ENCODE assay signal across 17 mouse cellular contexts in the genomic region with DNA sequence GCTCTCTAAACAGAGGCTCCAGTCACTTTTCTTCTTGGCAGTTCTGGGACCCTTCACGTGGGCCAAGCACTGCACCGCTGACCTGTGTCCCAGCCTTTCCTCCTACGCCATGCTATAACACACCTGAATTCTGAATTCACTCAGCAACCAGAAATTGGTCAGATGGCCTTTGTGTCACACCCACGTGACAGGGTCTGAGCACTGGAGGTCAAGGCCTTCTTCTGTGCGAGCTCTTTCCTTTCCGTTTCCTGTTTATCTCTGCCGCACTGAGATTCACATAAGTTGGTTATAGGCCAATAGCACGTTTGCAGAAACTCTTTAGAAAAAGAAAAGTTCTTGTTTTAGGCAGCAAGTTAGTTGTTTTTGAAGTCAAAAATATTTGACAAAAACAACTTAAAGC.
"Had no signal": no experiment of that assay in that cellular context is flagged by ENCODE, and none has a peak within 500 bp of the region (broad histone marks: within the 10 kb centered on the region; RNA-seq: fewer than 3 reads in every experiment).

No protein-coding gene starts in this region.

- ATAC-seq: hindbrain, embryonic 16.5 days; inflammation-experienced regulatory T-cells, adult 6 months; intestine, postnatal 0 days had no signal

- DNase-seq: left cerebral cortex, postnatal 4 days; liver, embryonic 13.5 days; midbrain, embryonic 14.5 days; right cerebral cortex, adult 18-20 months; right cerebral cortex, postnatal 25 days; thymus, adult 2 months; thymus, postnatal 25 days had no signal

- H3K9ac ChIP-seq: hindbrain, embryonic 12.5 days; limb, embryonic 13.5 days; liver, embryonic 13.5 days; neural tube, embryonic 15.5 days; stomach, embryonic 15.5 days had no signal

- H3K4me2 ChIP-seq: hindbrain, embryonic 12.5 days; limb, embryonic 13.5 days; liver, embryonic 13.5 days; neural tube, embryonic 15.5 days; stomach, embryonic 15.5 days had no signal

- H3K4me1 ChIP-seq: liver, embryonic 13.5 days; stomach, embryonic 15.5 days had no signal

- H3K9me3 ChIP-seq: hindbrain, embryonic 12.5 days; limb, embryonic 13.5 days; liver, embryonic 13.5 days; midbrain, embryonic 10.5 days; neural tube, embryonic 15.5 days; stomach, embryonic 15.5 days had no signal

- H3K27ac ChIP-seq: hindbrain, embryonic 12.5 days; layer of hippocampus, adult 2 months; liver, embryonic 13.5 days; midbrain, embryonic 10.5 days; neural tube, embryonic 15.5 days; stomach, embryonic 15.5 days had no signal

- H3K4me3 ChIP-seq: hindbrain, embryonic 12.5 days; layer of hippocampus, adult 2 months; limb, embryonic 13.5 days; liver, embryonic 13.5 days; midbrain, embryonic 10.5 days; myocyte; neural tube, embryonic 15.5 days; stomach, embryonic 15.5 days had no signal

- H3K27me3 ChIP-seq: hindbrain, embryonic 12.5 days; limb, embryonic 13.5 days; liver, embryonic 13.5 days; neural tube, embryonic 15.5 days; stomach, embryonic 15.5 days had no signal
